In genomic region chr6:94669370-94669769, GRCm38 (mm10) we compare ENCODE assay signal across 24 mouse cellular contexts. TPM values are rescaled to one million over a fixed set of nuclear protein-coding genes. Genes with fewer than 3 reads are reported as not detected.
DNase-seq lines count a peak whose midpoint lies in the region; ATAC-seq and TF ChIP-seq lines count a peak whose summit lies in the region.
"Had no signal": no experiment of that assay in that cellular context is flagged by ENCODE, and none has a peak within 500 bp of the region (broad histone marks: within the 10 kb centered on the region; RNA-seq: fewer than 3 reads in every experiment).

No protein-coding gene starts in this region.

- no peak overlapping the region for H3K9ac ChIP-seq in forebrain, embryonic 15.5 days (replicated peaks)
- H3K9ac ChIP-seq in limb, embryonic 15.5 days = no peak overlapping the region
- H3K9ac ChIP-seq: embryonic facial prominence, embryonic 13.5 days; limb, embryonic 12.5 days; liver, embryonic 14.5 days; lung, embryonic 14.5 days; midbrain, embryonic 12.5 days; neural tube, embryonic 13.5 days had no signal

- WGBS in forebrain, embryonic 10.5 days = 62% methylated on average over 6 of the region's 6 CpGs
- 32% methylated on average over 6 of the region's 6 CpGs for whole genome bisulfite sequencing in forebrain, embryonic 15.5 days
- 56% methylated on average over 6 of the region's 6 CpGs for WGBS in limb, embryonic 15.5 days
- WGBS in limb, embryonic 10.5 days = 77% methylated on average over 6 of the region's 6 CpGs

- no peak for ATAC-seq in forebrain, embryonic 15.5 days (replicated peaks)
- ATAC-seq in limb, embryonic 15.5 days (ENCODE audit: insufficient number of reproducible peaks, low FRiP score, low TSS enrichment, low read depth) = no peak
- ATAC-seq: activated CD4-positive, CD25-positive, alpha-beta regulatory T cell, adult 4 months; hindbrain, embryonic 16.5 days had no signal

- peaks cover 94% of the 10 kb centered on the region for H3K4me1 ChIP-seq in forebrain, embryonic 10.5 days
- H3K4me1 ChIP-seq in forebrain, embryonic 15.5 days = peaks cover 36% of the 10 kb centered on the region
- peaks cover 50% of the 10 kb centered on the region for H3K4me1 ChIP-seq in limb, embryonic 15.5 days
- H3K4me1 ChIP-seq in limb, embryonic 10.5 days = peaks cover 77% of the 10 kb centered on the region

- H3K4me2 ChIP-seq in forebrain, embryonic 15.5 days (replicated peaks) = no peak overlapping the region
- no peak overlapping the region for H3K4me2 ChIP-seq in limb, embryonic 15.5 days
- H3K4me2 ChIP-seq: embryonic facial prominence, embryonic 13.5 days; limb, embryonic 12.5 days; midbrain, embryonic 12.5 days; neural tube, embryonic 13.5 days had no signal

- no peaks in the 10 kb centered on the region for H3K36me3 ChIP-seq in forebrain, embryonic 10.5 days (replicated peaks)
- no peaks in the 10 kb centered on the region for H3K36me3 ChIP-seq in forebrain, embryonic 15.5 days
- H3K36me3 ChIP-seq in limb, embryonic 15.5 days = no peaks in the 10 kb centered on the region
- no peaks in the 10 kb centered on the region for H3K36me3 ChIP-seq in limb, embryonic 10.5 days
- H3K36me3 ChIP-seq: embryonic facial prominence, embryonic 13.5 days; limb, embryonic 12.5 days; midbrain, embryonic 12.5 days; neural tube, embryonic 13.5 days had no signal

- TF ChIP-seq CTCF in layer of hippocampus, adult 2 months (conservative IDR thresholded peaks at IDR 0.05) = no peak

- H3K4me3 ChIP-seq in forebrain, embryonic 10.5 days = no peak overlapping the region
- H3K4me3 ChIP-seq in forebrain, embryonic 15.5 days = no peak overlapping the region
- no peak overlapping the region for H3K4me3 ChIP-seq in limb, embryonic 15.5 days
- no peak overlapping the region for H3K4me3 ChIP-seq in limb, embryonic 10.5 days
- H3K4me3 ChIP-seq in layer of hippocampus, adult 2 months = no peak overlapping the region
- H3K4me3 ChIP-seq: embryonic facial prominence, embryonic 13.5 days; erythroblast, embryonic 14.5 days; limb, embryonic 12.5 days; midbrain, embryonic 12.5 days; neural tube, embryonic 13.5 days had no signal

- H3K9me3 ChIP-seq in forebrain, embryonic 10.5 days = no peaks in the 10 kb centered on the region
- H3K9me3 ChIP-seq in forebrain, embryonic 15.5 days = no peaks in the 10 kb centered on the region
- no peaks in the 10 kb centered on the region for H3K9me3 ChIP-seq in limb, embryonic 15.5 days
- H3K9me3 ChIP-seq in limb, embryonic 10.5 days (replicated peaks) = no peaks in the 10 kb centered on the region
- H3K9me3 ChIP-seq: embryonic facial prominence, embryonic 13.5 days; limb, embryonic 12.5 days; midbrain, embryonic 12.5 days; neural tube, embryonic 13.5 days had no signal

- no peaks in the 10 kb centered on the region for H3K27me3 ChIP-seq in forebrain, embryonic 10.5 days (ENCODE audit: poor library complexity, severe bottlenecking)
- no peaks in the 10 kb centered on the region for H3K27me3 ChIP-seq in forebrain, embryonic 15.5 days
- H3K27me3 ChIP-seq in limb, embryonic 15.5 days = no peaks in the 10 kb centered on the region
- peaks cover 35% of the 10 kb centered on the region for H3K27me3 ChIP-seq in limb, embryonic 10.5 days (ENCODE audit: low read depth, poor library complexity, severe bottlenecking)
- H3K27me3 ChIP-seq: midbrain, embryonic 12.5 days; neural tube, embryonic 13.5 days had no signal

- no peak for DNase-seq in forebrain, embryonic 10.5 days (ENCODE audit: extremely low spot score, low spot score)
- DNase-seq in kidney, adult 11 months = peak; percentile 36
- no peak for DNase-seq in kidney, postnatal 4 days
- no peak for DNase-seq in limb, embryonic 10.5 days (ENCODE audit: low spot score)
- peak; percentile 77 for DNase-seq in adipocyte (ENCODE audit: low spot score)
- no peak for DNase-seq in layer of hippocampus, adult 2 months (ENCODE audit: low spot score in 2 of 2)
- DNase-seq: adrenal gland, postnatal 10 days; cerebellum, adult 8-10 months; cerebellum, postnatal 36 days; embryo, embryonic 11 days; heart, postnatal 4 days; layer of hippocampus, postnatal 36 days; lung, embryonic 14.5 days; thymus, postnatal 14 days had no signal

- H3K27ac ChIP-seq in forebrain, embryonic 10.5 days = peak overlapping the region; percentile 20; the same call in 1 of the 2 replicates
- H3K27ac ChIP-seq in forebrain, embryonic 15.5 days (replicated peaks) = no peak overlapping the region
- 0 out of 2 replicates have a peak overlapping the region, but pooled peaks have one; percentile 1 for H3K27ac ChIP-seq in limb, embryonic 15.5 days
- no peak overlapping the region for H3K27ac ChIP-seq in limb, embryonic 10.5 days
- H3K27ac ChIP-seq in layer of hippocampus, adult 2 months = no peak overlapping the region; the same call in 1 of the 2 replicates
- H3K27ac ChIP-seq: embryonic facial prominence, embryonic 13.5 days; limb, embryonic 12.5 days; liver, embryonic 14.5 days had no signal

RNA-seq across cellular contexts. Expression of gene Lrig1, which starts 30.6 kb away (rescaled TPM):
- polyA plus RNA-seq in forebrain, embryonic 10.5 days (2016; fragmentation: Nextera tagmentation; extraction: Ambion mirVana) = 18.8 and 20.6 TPM in 2 replicates
- polyA plus RNA-seq in forebrain, embryonic 15.5 days (2015; fragmentation: Nextera tagmentation; extraction: Ambion mirVana) = 7.4 and 9.8 TPM in 2 replicates
- 22.3 and 22.5 TPM in 2 replicates for polyA plus RNA-seq in limb, embryonic 15.5 days (2015; fragmentation: Nextera tagmentation; extraction: Ambion mirVana)
- polyA plus RNA-seq in limb, embryonic 10.5 days (2016; fragmentation: Nextera tagmentation; extraction: Ambion mirVana) = 13.7 and 15.7 TPM in 2 replicates
- 10 to 100 TPM; 26.2 to 27.4 TPM for total RNA-seq in layer of hippocampus, adult 2 months (2021)

Comparison
In these comparisons a context has a peak if more than half of its experiments do, and no peak if none do; other contexts are left out.
1. DNase-seq: peak in kidney, adult 11 months (single experiment) and adipocyte (single experiment); none in forebrain, embryonic 10.5 days (single experiment), kidney, postnatal 4 days (0 of 2), limb, embryonic 10.5 days (single experiment) and layer of hippocampus, adult 2 months (0 of 2).
2. H3K27ac ChIP-seq: peak in forebrain, embryonic 10.5 days (single experiment) and limb, embryonic 15.5 days (single experiment); none in forebrain, embryonic 15.5 days (single experiment), limb, embryonic 10.5 days (single experiment) and layer of hippocampus, adult 2 months (single experiment).